Mouse (Mus musculus) frontal cortex, postnatal 36 days (tissue): ENCODE measurements around the gene Aff3.

Experiments used
- DNase-seq, 2 experiments: peaks; one replicate each; pipeline ENCODE4 v3.0.0; 2022; ENCODE audit warnings: low spot score in 2 of 2

The Aff3 gene

DNA sequence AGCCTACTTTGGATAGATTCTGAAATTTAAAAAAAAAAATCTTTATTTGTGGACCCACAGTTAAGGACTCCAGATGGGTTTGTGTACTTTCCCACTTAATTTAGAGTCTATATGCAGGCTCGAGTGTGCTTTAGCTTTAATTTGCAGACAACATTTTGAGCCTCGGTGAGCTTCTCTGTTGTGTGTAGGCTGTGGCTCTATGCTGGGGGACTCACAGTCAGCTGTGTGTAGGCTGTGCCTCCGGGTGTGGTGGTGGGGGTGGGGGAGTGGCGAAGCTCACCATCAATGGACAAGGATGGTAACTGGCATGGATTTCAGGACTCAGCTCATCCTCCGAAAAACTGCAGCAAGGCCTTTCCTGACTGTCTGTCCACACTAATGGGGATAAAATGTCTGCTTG is 331.8 kb downstream of the Aff3 start:
- peak; percentile 17 to 28 for DNase-seq

DNA sequence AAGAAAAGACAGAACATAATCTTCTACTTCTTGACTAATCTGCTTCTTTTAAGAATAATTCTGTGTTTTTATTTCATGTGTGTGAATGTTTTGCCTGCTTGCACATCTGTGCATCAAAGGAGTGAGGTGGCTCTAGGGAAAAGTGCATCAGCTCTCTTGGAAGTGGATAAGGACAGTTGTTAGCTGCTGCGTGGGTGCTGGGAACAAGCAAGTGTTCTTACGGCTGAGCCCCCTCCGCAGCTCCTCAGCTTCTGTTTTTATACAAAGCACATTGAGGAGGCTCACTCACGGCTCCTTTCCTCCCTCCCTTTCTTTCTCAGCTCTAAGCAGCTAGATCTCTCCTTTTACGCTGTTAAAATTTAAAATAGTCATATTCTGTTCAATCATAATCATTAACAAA is 340.5 kb downstream of the Aff3 start:
- peak in 1 of 2 experiments; percentile 26 for DNase-seq

DNA sequence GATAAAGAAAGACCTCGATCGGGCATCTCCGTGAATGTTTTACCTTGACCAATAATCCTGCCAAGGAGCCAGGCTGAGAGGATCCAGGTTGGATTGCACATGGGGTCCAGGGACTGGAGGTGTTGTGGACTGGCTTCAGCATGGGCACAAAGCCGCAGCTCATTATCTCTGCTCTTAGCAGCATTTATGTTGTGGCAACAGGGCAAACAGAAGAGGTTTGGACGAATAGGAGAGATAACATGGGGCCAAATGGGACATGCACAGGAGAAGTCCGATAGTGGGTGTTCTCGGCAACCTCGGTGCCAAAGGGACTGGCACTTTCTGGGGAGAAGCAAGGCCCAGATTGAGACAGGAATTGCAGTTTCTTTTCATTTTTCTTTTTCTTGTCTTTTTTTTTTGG is 342.9 kb downstream of the Aff3 start:
- DNase-seq, result no peak

DNA sequence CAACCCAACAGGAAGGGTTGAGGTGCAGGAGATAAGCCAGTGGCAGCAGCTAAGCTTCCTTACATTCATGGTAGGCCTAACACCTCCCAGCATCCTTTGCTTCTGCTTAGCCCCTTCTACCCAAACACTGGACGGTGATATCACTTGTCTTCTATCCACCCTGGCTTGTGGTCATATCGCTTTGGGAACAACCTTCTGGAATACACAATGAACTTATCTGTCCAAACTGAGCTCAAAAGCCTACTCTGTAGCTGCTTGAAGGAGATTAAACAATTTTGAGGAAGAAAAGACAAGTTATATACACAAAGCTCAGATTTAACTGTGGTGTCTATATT is 343.8 kb downstream of the Aff3 start:
- no peak for DNase-seq

DNA sequence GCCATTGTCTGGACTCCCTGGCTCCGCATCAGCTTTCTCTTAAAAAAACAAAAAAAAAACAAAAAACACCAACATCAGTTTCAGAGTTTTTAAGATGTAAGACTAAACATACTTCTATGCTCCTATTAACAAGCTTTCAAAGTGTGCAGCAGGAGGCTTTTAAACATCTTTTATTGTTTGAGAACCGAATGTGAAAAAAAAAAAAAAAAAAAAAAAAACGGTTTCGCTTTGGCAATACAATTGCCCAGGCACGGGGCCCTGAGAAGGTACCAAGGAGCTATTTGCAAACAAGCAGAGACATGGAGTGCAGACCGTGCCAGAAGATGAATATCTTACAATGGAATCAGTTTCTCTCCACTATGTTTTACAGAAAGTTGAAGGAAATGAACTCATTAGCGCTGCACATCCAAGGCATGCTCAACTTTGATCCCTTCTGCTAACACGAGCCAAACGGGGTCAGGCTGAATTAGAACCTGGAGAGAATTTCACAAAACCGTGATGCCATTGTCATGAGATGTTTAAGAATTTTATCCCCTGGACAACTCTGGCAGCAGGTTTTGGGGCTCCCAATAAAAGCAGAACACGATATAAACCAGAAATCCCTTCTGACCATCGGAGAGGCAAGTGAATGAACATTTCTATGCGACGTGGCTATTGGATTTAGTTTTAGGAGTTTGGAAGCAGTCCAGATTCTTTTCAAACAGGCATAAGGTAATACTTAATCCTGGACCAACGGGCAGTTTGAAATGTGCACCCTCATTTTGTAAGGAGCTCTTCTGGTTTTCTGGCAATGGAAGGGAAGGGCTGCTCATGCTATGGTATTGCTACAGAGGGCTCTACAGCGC is 344.4 kb downstream of the Aff3 start:
- DNase-seq, result no peak

DNA sequence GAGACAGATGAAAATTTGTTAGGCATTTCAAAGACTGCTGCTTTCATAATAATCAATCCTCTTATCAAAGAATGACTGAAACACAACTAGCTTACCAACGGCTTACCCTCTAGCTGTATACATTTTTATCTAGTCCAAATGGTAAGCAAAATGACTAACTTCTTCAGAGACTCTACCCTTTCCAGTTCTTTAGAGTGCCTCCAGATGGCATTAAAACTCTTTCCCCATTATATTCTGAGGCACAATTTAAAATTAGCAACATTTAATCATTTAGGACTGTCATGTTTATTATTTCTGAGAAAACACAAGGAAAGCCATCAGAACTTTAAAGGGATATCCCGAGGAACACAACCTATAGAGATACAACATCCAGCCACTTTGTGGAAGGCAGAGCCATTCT is 346.1 kb downstream of the Aff3 start:
- DNase-seq, result no peak

DNA sequence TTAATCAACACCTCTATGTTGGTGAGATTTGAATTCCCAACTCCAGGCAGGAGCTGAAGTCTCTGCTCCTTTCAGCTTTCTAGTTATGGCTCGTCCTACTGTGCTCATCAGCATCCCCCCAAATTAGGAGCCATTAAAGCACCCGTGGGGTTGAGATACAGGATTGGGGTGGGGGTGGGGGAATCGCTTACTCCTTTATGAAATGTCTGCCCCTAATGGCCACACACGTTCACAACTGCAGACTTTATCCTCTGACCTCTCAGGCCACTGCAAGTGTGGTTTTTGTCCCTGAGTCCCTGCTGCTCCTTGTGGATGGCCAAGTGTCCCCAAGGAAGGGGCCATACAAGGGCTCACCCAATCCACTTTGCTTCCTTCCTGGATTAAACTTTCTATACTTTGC is 348.8 kb downstream of the Aff3 start:
- no peak for DNase-seq

DNA sequence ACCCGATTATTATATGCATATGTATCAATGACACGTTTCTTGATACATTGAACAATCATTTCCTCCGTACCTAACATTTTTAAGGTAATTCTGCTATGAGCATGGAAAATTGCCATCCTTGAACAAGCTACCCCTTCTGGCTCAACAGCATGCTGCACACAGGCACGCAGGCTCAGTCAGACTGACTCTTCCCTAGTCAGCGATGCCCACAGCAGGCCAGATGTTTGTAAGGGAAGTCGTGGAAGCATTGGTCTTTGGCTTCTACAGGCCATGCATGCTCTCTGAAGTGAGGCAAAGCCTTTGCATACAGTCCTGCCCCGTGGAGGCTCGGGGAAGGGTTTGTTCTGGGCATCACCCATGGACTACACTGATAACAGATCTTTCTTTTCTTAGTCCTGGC is 354.3 kb downstream of the Aff3 start:
- DNase-seq, result no peak

DNA sequence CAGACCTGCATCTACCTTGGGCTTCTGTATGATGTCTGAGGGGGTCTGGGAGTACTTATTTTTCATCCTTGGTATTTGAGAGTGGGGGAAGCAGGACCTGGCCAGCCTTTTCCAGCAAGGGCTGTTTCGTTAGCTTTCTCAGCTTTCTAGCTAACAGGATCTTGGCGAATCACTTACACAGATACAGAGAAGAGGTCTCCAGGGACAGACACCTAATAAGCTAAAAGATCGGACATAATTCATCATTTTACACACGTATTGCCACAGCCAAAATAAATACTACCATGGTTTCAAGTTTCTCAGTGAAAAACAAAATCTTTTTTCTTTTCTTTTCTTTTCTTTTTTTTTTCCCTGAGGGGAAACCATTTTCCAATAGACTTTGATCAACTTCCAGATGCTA is 354.7 kb downstream of the Aff3 start:
- DNase-seq, result no peak

DNA sequence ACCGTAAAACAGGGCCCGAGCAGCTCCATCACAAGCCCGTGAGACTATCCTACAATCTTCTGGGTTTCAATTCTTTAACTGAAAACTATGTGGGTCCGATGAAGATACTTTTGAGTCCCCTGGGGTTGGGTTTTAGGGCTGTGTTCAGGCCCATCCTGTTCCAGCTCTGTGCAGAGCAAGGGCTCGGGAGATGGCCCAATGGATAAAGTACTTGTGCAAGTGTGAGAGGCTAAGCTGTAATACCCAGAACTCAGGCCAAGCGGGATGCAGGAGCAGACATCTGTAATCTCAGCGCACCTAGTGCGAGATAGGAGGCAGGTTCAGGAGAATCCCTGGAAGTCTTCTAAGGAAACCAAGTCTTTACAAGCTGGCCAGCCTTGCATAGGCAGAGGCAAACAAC is 355.4 kb downstream of the Aff3 start:
- DNase-seq, result no peak

DNA sequence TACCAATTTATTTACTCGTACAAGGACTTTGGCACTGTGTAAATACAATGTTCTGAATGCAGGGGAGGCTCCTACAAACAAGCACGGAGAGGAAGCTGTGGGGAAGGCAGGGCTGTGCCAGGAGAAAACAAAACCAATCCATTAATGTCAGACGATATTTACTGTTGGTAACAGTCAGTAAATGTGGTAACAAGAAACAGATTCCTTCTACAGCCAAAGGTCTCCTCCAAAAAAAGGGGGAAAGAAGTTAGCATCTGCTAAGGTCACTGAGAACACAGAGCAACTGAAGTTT is 356.1 kb downstream of the Aff3 start:
- no peak for DNase-seq

DNA sequence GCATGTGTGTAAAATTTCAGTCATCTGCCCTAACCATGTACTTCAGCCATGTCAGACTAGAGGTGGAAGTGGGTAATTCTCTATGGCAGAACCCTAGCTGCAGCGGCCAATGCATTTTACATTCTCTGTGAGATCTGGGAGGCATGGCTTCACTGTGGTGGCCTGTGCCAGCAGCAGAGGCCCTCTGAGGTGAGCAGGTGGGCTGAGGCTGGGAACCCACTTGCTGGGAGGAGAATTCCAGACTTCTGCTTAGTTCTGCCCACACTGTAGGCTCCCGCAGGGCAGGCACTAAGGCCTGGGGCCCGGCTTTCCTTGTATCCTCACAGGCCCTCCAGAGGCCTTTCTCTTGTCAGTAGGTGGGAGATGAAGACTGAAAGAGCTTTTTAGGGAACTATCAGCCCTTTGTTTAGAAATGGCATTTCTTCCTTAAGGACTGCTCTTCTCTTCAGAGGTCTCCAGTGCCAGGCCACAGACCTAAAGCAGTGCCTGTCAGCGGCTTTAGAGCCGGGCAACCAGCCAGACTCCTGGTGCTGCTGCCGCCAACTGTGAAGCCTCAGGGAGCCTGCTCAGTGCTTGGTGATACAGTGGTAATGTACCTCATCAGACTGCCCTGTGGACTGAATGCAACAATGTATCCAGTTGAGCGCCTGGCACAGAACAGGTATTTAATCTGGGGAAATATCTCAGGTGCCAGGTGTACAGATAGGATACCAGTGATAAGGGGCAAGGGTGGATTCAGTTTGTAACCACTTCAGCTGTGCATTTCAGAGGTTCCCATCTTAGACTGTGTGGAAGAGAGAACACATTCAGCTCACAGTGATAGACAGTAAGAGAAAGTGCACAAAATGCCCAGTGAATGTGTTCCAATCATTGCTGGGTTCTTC is 356.7 kb downstream of the Aff3 start:
- DNase-seq, result peak; percentile 15 to 41

DNA sequence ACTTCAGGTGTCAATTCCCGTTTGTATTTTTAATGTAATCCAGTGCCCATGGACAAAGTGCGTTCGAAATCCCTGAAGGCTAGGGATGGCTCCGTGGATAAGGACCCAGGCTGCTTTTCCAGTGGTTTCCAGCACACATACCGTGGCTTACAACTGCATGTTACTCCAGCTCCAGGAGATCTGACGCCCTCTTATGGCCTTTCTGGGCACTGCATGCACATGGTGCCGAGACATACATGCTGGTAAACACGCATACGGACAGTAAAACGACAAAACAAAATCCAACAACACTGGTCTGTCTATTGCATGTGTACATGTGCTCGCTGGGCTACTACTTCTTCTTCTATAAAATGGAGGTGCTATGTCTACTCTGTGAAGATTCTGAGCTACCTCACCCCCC is 357.5 kb downstream of the Aff3 start:
- no peak for DNase-seq

DNA sequence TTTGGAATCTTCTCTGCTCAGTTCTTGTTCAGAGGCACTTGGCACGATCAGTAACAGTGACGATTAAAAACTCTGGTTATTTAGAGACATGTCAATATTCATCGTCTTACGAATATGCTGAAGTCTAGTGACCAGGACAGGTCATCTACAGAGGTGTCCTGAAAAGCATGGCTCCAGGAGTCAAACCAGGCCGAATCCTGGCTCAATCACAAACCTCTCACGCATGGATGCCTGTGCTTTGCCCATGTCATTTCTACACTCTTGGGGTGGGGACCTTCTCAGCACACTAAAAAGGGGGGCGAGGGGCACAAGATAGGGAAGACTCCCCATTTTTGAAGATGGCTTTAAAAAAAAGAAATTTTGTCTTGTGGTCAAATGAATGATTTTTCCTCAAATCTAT is 358.6 kb downstream of the Aff3 start:
- no peak for DNase-seq

DNA sequence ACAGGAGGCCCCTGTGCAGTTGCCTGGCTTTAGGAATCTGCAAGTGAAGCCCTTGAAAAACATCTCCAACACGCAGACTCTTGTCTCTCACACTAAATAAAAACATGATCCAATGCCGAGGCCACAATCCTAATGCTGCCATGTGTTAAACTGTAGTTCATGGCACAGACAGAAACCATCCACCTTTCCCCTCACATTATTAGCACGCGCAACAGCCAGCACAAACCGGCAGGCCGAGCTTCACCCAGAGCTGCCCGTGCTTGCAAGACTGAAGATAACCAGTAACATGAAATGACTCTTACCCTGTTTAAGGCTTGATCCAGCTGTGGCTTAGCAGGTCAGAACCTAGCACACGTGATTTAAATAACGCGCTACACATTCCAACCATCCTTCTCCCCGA is 360.4 kb downstream of the Aff3 start:
- DNase-seq, result no peak

DNA sequence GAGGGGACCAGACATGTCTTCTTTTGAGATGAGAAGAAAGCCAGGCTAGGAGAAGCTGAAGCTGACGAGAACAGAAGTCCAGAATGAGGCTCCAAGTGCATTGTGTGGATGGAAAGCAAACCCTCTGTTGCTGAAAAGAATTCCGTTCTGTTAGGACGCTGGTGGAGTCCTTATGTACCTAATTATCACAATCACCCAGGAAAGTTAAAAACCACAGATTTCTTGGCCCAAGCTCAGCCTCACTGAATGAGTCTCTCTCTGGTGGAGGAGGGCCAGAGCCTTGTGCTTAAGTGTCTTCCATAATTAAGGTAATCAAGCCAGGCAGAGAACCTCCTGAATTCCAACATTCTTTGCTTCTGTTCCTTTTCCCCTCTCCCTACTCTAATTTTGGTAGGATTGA is 366.5 kb downstream of the Aff3 start:
- DNase-seq, result no peak

DNA sequence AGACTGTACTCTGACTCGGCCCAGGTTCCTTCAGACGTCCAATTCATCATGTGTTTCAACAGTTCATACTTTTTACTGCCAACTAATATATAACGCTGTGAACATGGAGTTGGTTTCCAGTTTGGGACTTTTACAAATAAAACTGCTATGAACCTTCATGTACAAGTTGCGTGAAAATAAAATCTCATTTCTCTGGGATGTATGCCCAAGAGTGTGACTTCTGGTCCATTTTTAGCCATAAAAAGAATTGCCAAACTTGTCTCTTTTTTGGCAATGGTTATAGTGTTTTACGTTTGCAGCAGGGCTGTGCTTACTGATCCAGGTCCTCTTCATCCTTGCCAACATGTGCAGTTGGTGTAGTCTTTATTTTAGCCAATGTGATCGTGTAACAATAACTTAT is 369.8 kb downstream of the Aff3 start:
- DNase-seq, result no peak

DNA sequence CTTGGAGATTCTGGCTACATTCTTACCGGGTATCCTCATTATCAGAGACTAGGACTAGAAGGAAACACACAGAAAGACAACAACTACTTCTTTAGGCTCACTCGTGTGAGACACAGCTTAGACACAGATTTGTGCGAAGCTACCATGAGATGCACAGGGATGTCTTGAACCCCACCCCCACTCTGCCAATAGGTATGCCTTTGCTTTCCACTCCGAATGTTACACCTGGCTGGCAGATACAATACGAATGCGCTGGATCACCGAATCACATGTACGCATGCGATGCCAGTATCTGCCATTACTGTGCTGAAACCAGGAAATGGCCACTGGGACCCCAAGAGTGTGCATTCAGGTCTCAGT is 370.4 kb downstream of the Aff3 start:
- DNase-seq, result no peak

DNA sequence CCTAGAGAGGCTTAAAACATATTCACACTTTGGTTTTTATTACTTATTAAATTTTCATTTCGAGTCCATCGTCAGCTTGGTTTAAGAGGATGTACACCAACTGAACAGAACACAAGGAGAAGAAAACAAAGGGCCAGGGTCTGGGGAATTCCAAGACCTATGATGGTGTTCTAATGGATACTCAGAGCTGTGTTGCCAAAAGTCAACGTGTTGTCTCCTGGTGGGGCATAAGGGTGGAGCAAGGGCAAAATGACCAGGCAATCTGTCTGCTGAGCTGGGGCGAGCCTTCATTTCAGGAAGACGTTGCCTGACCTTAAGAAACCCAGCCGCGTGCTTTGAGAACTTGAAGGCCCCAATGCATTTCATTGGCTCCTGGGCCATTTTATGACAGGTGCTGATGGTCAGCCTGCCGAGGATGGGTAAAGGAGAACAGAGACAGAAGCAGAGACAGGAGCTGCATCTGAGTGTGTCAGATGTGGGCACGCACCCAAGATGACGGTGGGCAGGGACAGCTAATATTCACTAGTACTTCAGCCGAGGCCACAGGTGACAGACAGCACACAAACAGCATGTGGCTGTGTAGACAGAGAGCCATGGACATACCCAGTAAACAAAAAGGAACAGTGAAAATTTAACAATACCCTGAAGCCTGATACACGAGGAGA is 371.0 kb downstream of the Aff3 start:
- no peak for DNase-seq

DNA sequence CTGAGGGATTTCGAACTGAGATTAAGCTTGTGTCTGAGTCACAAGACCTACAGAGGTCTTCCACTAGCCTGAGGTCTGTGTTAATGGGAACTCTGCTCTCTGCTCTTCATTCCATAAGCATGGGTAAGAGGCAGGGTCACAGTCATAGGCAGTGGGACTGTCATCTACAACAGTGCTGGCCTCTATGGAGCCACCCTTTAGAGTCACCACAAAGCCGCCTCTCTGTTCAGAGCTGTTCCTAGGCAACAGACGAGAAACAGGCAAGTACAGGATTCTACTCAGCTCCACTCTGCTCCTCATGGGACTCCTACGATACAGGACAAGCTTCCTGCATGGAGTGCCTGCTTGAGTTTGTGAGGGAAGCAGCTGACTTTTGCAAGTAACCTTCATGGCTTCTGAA is 371.9 kb downstream of the Aff3 start:
- DNase-seq, result no peak

DNA sequence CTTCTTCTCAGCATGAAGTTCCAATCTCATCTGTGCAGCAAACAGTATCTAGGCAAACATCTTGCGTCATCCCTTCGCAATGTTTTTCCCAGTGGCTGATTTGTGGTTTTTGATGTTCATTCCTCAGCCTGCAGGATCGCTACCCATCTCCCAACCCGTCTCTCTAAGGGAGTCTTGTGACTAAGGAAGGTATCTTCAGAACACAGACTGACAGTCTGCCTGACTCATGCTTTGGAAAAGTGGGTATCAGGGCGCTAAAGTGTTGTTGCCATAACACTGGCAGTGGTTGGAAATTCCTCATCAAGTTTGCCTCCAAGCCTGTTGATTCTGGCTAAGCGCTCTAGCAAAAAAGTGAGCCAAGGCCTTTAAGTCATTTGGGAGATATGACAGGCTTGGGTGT is 372.8 kb downstream of the Aff3 start:
- no peak for DNase-seq

DNA sequence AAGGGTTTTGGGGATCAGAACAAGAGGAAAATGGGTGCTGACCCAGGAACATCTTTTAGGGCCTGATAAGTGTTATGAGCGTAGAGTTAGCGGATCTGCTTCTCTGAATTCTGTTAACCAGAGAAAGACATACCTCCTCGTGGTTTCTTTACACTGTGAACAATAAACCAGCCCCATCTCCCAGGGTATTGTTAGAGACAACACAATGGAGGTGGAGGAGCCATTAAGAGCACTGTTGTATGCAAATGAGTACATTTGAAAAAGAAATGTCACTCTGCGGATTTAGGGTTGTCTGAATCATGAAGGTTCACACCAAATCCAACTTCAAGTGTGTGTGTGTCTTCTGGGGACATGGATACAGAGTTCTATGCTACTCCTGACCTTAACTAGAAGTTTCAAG is 373.3 kb downstream of the Aff3 start:
- no peak for DNase-seq

DNA sequence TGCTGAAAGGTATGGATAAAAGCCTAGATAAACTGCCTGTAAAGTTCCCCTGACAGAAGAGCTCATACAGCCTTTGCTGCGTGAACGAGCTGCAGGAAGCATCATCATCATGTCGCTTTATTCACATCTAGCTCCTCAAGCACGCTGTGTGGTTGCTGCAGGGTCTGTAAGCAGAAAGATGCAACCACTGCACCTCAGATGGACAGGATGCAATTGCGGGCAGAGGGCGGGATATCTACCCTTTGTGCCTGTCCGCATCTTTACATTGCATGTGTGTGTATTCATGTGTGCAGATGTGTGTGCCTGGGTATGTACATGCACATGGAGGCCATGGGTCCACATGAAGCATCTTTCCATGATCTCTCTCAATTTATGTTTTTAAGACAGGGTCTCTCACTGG is 373.9 kb downstream of the Aff3 start:
- DNase-seq, result no peak
